Mouse (Mus musculus) neural tube, embryonic 15.5 days (tissue): ENCODE results near the gene Ccdc184. TPM values are rescaled to one million over a fixed set of nuclear protein-coding genes. Genes with fewer than 3 reads are reported as not detected.

ENCODE experiments used
- ATAC-seq: fragments of 200-750 bp; cut with Nextera tagmentation; 2 replicates; pipeline ENCODE4 v1.8.0; 2017; ENCODE audit warnings: mild to moderate bottlenecking, moderate TSS enrichment, moderate library complexity; ENCODE audit not compliant: low FRiP score
- H3K27ac ChIP-seq: fragments of 300-500 bp; sonication (generic); replicated peaks from 2 replicates; pipeline ENCODE4 v1.5.1; 2015; ENCODE audit warnings: mild to moderate bottlenecking, inconsistent platforms
- H3K27me3 ChIP-seq: fragments of 300-500 bp; sonication (generic); replicated peaks from 2 replicates; pipeline ENCODE4 v1.6.1; 2015; ENCODE audit warnings: inconsistent platforms
- H3K36me3 ChIP-seq: fragments of 300-500 bp; sonication (generic); 2 replicates; pipeline ENCODE4 v1.6.1; 2015; ENCODE audit warnings: inconsistent platforms
- H3K4me1 ChIP-seq: fragments of 300-500 bp; sonication (generic); 2 replicates; pipeline ENCODE4 v1.6.1; 2015; ENCODE audit warnings: inconsistent platforms
- H3K4me2 ChIP-seq: fragments of 300-500 bp; sonication (generic); 2 replicates; pipeline ENCODE4 v1.6.1; 2015; ENCODE audit warnings: inconsistent platforms, mild to moderate bottlenecking, moderate library complexity
- H3K4me3 ChIP-seq: fragments of 300-500 bp; sonication (generic); replicated peaks from 2 replicates; pipeline ENCODE4 v1.5.1; 2015; ENCODE audit warnings: mild to moderate bottlenecking, inconsistent platforms
- H3K9ac ChIP-seq: fragments of 300-500 bp; sonication (generic); replicated peaks from 2 replicates; pipeline ENCODE4 v1.6.1; 2015; ENCODE audit warnings: mild to moderate bottlenecking, inconsistent platforms
- H3K9me3 ChIP-seq: fragments of 300-500 bp; sonication (generic); replicated peaks from 2 replicates; pipeline ENCODE4 v1.6.1; 2016; ENCODE audit warnings: inconsistent platforms
- WGBS: fragments of 180-500 bp; shearing (Covaris S2); methylation state at CpG from one replicate; pipeline ENCODE4 v1.1.7; 2015; ENCODE audit warnings: mixed read lengths; 5-methylcytosine and 5-hydroxymethylcytosine counted together
- polyA plus RNA-seq: library from polyadenylated mRNA; unstranded; fragments of >200 nt; fragmentation: Nextera tagmentation; extraction: Ambion mirVana; gene quantifications from 2 replicates; pipeline ENCODE4 v1.2.1, GENCODE M21; 2015

Gene Ccdc184
- polyA plus RNA-seq, result 98.5 and 116 TPM in 2 replicates

DNA sequence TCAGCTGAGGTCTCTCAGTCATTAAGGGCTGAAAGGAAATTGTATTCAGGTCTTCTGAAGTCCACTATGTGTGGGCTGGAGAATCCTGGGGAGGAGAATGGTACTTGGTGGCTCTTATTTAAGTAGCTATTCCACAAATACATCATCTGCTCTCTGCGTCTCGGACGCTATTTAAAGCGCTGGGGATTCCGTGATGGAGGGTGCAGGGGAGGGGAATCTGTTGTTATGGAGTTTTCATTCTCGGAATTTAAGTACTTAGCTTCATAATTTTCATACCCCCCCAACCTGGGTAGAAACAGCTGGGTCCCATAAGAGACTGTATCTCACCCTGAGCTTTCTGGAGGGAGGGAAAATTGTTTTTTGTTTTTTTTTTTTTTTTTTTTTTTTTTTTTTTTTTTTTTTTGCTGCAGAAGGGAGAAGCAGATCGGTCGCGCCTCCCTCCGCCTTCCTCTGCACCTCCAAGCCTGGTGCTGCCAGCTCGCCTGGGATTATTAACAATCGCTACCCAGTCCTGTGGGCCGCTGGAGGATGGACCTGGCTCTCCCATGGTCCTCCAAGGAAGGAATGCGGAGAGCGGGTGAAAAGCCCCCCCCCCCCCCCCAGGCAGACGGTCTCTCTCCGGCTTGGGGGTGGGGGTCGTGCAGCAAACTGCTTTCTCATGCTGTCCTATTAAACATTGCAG is at the start of gene Ccdc184:
TSS of gene Ccdc184 (plus strand) at position 196 of the 682 bp plus-strand sequence.
- H3K9me3 ChIP-seq, result no peaks in the 10 kb centered on the region
- peak within 1 kb of the TSS; percentile 63 for H3K4me2 ChIP-seq
- peaks cover 47% of the 10 kb centered on the region for H3K4me1 ChIP-seq
- peak within 1 kb of the TSS; percentile 66 for H3K4me3 ChIP-seq
- H3K36me3 ChIP-seq, result no peaks in the 10 kb centered on the region
- peak within 1 kb of the TSS; percentile 94 for H3K27ac ChIP-seq
- peak within 1 kb of the TSS; percentile 70 for H3K9ac ChIP-seq
- H3K27me3 ChIP-seq, result peaks cover 9% of the 10 kb centered on the region; the same call in 1 of the 2 replicates
- ATAC-seq, result peak; percentile 80
- 1% methylated on average over 18 of the region's 18 CpGs for WGBS

DNA sequence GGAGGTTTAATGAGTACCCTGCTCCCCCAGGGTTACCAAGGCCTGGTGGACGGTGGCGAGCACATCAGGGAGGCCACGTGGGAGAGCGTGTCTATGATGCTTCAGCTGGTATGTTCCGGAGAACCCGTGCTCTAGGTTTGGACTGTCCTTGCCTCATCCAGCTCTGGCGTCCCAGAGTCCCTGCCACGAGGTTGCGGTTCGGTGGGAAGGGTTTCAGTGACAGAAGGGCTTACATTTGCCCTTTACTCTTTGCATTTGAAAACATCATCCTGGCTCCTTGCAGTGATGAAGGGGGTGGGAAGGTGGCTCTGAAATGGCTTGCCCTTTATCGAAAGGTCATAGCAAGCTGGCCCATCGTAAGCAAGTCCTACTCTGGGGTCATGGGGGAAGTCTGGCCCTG is 47.6 kb upstream of the Ccdc184 start:
- Histone ChIP-seq H3K36me3 (peaks cover 91% of the 10 kb centered on the region), H3K4me3 (no peak overlapping the region), H3K27me3 (no peaks in the 10 kb centered on the region), H3K9ac (no peak overlapping the region), H3K4me1 (no peaks in the 10 kb centered on the region), H3K27ac (no peak overlapping the region), H3K9me3 (no peaks in the 10 kb centered on the region), H3K4me2 (no peak overlapping the region)
- WGBS, result 75% methylated on average over 12 of the region's 12 CpGs
- no peak for ATAC-seq

DNA sequence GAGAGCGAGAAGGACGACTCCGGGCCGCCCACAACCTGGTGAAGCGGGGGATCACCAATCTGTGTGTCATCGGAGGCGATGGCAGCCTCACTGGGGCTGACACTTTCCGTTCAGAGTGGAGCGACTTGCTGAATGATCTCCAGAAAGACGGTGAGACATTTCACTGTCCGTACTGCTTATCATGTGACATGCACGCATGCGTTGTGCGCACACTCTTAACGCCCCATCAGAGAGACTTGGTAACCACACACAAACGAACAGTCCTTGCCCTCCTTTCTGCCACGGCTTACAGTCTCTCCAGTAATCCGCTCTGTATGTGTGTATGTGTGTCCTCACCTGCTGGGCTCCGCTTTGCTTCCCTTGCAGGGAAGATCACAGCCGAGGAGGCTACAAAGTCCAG is 46.1 kb upstream of the Ccdc184 start:
- Histone ChIP-seq H3K27ac (no peak overlapping the region), H3K36me3 (peaks cover 91% of the 10 kb centered on the region), H3K27me3 (no peaks in the 10 kb centered on the region), H3K9ac (no peak overlapping the region), H3K4me2 (no peak overlapping the region), H3K4me1 (no peaks in the 10 kb centered on the region), H3K4me3 (no peak overlapping the region), H3K9me3 (no peaks in the 10 kb centered on the region)
- 95% methylated on average over 20 of the region's 20 CpGs for WGBS
- ATAC-seq, result no peak

DNA sequence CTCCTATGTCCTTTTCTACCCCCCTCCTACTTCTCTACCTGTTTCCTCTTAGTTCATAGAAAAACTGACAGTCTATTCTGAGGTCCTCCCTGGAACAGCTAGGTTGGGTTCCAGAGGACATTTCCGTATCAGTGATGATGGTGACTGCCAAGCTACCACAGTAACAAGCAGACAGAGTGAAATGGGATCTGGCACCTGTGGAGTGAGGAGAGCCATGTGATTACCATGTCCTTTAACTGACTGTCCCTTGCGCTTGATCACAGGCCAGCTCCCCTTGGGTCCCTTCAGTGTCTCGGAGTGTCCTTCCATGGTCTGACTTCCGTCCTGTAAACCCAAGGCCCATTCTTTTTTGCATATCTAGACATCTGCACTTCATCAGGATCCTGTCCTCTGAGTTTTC is 36.0 kb upstream of the Ccdc184 start:
- H3K4me3 ChIP-seq, result no peak overlapping the region
- H3K36me3 ChIP-seq, result peaks cover 94% of the 10 kb centered on the region
- no peak overlapping the region for H3K27ac ChIP-seq
- no peaks in the 10 kb centered on the region for H3K9me3 ChIP-seq
- ATAC-seq, result no peak
- H3K9ac ChIP-seq, result no peak overlapping the region
- H3K4me2 ChIP-seq, result no peak overlapping the region
- no peaks in the 10 kb centered on the region for H3K4me1 ChIP-seq
- 96% methylated on average over 4 of the region's 4 CpGs for WGBS
- no peaks in the 10 kb centered on the region for H3K27me3 ChIP-seq

DNA sequence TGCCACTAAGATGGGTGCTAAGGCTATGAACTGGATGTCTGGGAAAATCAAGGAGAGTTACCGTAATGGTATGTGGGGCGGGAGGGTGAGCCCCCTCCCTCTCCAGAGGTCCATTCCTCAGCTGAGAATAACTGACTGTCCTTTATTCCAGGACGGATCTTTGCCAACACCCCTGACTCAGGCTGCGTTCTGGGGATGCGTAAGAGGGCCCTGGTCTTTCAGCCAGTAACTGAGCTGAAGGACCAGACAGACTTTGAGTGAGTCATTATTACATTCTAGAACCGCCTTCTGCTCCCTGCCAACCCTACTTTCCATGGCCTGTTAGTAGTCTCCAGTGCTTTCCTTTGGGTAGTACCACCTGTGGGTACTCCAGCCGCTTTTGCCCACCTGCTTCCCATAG is 35.5 kb upstream of the Ccdc184 start:
- Histone ChIP-seq H3K4me2 (no peak overlapping the region), H3K9me3 (no peaks in the 10 kb centered on the region), H3K4me1 (no peaks in the 10 kb centered on the region), H3K27me3 (no peaks in the 10 kb centered on the region), H3K9ac (no peak overlapping the region), H3K36me3 (peaks cover 94% of the 10 kb centered on the region), H3K27ac (no peak overlapping the region), H3K4me3 (no peak overlapping the region)
- no peak for ATAC-seq
- WGBS, result 96% methylated on average over 7 of the region's 7 CpGs

DNA sequence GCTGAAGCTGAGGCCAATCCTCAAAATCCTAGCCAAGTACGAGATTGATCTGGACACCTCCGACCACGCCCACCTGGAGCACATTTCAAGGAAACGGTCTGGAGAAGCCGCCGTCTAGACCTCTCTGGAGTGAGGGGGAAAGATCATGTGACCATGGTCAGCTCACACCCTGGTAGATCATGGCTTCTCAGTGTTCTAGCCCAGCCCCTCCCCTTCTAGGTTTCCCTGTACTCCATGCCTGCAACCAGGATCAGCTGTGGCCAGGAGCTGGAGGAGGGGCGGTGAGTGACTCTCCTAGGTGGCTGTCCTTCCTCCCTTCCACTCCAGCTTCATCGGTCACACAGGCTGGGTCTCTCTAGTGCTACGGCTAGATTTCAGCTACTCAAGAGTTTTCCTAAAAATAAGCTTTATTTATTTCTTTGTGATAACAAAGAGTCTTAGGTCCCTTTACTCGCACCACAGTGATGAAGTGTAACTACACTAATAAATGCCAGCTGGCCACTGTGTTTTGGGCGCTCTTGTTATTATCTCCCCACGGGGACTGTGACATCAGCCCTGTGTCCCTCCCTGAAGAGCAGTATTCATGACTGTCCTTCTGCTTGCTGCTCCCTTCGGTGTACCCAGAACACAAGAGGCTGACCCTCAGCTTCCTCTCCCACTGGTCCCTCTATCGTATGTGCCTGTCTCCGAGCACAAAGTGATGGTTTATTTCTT is 34.9 kb upstream of the Ccdc184 start:
- Histone ChIP-seq H3K4me3 (no peak overlapping the region), H3K4me2 (no peak overlapping the region), H3K27me3 (no peaks in the 10 kb centered on the region), H3K4me1 (no peaks in the 10 kb centered on the region), H3K27ac (no peak overlapping the region), H3K9ac (no peak overlapping the region), H3K36me3 (peaks cover 94% of the 10 kb centered on the region), H3K9me3 (no peaks in the 10 kb centered on the region)
- 93% methylated on average over 15 of the region's 15 CpGs for WGBS
- no peak for ATAC-seq

DNA sequence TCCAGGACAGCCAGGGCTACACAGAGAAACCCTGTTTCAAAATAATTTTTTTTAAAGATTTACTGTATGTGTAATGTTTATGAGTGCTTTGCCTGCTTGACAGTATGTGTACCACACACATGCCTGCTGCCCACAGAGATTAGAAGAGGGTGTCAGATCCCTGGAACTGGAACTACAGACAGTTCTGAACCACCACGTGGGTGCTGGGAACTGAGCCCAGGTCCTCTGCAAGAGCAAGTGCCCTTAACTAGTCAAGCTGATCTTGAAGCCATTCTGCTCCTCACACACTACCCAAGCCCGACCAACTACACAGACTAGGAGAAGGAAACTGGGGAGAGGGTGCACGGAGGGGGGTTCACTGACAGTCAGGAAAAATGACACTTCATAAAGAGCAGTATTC is 33.5 kb upstream of the Ccdc184 start:
- Histone ChIP-seq H3K27me3 (no peaks in the 10 kb centered on the region), H3K4me2 (no peak overlapping the region), H3K9me3 (no peaks in the 10 kb centered on the region), H3K36me3 (peaks cover 90% of the 10 kb centered on the region), H3K9ac (no peak overlapping the region), H3K4me1 (no peaks in the 10 kb centered on the region), H3K4me3 (no peak overlapping the region), H3K27ac (no peak overlapping the region)
- WGBS, result 91% methylated on average over 3 of the region's 3 CpGs
- no peak for ATAC-seq

DNA sequence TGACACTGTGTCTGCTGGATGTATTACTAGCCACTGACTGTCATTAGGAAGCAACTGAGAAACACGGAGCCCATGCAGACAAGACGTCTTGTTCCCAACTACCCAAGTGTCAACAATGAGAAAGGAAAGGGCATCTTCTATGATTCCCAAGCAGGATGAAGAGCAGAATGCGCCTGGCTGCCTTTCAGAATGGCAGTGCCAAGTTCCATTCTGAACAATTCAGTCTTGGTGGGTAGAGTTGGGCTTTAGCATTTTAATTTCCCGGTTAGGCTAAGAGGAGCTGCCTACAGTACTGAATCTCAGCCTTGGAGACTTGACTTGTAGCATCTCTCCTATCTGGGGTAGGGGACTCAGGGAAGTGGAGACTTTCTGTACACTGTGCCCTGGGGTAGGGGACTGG is 32.9 kb upstream of the Ccdc184 start:
- Histone ChIP-seq H3K27me3 (no peaks in the 10 kb centered on the region), H3K4me2 (no peak overlapping the region), H3K36me3 (peaks cover 90% of the 10 kb centered on the region), H3K9ac (no peak overlapping the region), H3K27ac (peak overlapping the region; percentile 66), H3K4me1 (no peaks in the 10 kb centered on the region), H3K4me3 (no peak overlapping the region), H3K9me3 (no peaks in the 10 kb centered on the region)
- ATAC-seq, result no peak; the same call in 1 of the 2 replicates
- WGBS, result 78% methylated on average over 4 of the region's 4 CpGs

DNA sequence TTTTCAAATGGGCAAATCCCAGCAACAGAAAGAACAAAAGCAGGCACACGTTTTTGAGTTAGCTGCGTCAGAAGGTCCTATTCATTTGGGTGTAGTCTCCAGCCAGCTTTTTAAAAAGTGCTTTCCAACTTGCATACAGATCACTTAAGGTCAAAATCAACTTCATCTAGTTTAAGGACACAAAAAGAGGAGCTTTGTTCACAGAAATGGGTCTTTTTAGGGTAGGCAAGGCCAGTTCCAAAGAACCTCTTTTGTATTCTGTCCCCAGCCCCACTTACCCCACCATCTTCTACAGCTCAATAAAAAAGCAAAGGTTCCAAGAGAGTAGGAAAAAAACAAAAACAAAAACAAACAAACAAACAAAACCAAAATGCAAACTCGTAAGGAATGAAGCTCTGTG is 32.3 kb upstream of the Ccdc184 start:
- H3K4me3 ChIP-seq, result no peak overlapping the region
- H3K9ac ChIP-seq, result no peak overlapping the region
- ATAC-seq, result no peak
- peaks cover 92% of the 10 kb centered on the region for H3K36me3 ChIP-seq
- no peaks in the 10 kb centered on the region for H3K27me3 ChIP-seq
- H3K9me3 ChIP-seq, result no peaks in the 10 kb centered on the region
- H3K4me2 ChIP-seq, result no peak overlapping the region
- 70% methylated on average over 3 of the region's 3 CpGs for WGBS
- H3K27ac ChIP-seq, result peak overlapping the region; percentile 58
- H3K4me1 ChIP-seq, result no peaks in the 10 kb centered on the region

DNA sequence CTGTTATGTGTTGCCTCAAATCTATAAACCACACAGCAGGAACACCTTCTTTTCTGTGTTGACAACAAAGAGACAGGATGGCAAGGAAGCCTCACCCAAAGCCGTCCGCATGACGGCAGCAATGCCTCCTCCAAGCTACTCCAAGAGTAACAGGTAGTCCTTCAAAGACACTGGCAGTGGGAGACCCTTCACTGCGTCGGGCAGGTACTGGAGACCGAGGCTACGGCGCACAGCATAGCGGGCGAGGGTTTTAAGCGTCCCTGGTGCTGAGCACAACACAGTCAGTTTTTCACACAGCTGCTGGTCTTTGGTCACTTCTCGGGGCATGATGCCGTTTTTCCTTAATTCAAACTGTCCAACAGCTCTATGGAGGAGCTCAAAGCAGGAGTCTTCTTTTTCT is 31.3 kb upstream of the Ccdc184 start:
- H3K4me2 ChIP-seq, result no peak overlapping the region
- no peak overlapping the region for H3K9ac ChIP-seq
- WGBS, result 95% methylated on average over 13 of the region's 13 CpGs
- no peaks in the 10 kb centered on the region for H3K9me3 ChIP-seq
- H3K36me3 ChIP-seq, result peaks cover 92% of the 10 kb centered on the region
- H3K27ac ChIP-seq, result no peak overlapping the region
- no peaks in the 10 kb centered on the region for H3K27me3 ChIP-seq
- ATAC-seq, result no peak
- H3K4me1 ChIP-seq, result no peaks in the 10 kb centered on the region
- no peak overlapping the region for H3K4me3 ChIP-seq

DNA sequence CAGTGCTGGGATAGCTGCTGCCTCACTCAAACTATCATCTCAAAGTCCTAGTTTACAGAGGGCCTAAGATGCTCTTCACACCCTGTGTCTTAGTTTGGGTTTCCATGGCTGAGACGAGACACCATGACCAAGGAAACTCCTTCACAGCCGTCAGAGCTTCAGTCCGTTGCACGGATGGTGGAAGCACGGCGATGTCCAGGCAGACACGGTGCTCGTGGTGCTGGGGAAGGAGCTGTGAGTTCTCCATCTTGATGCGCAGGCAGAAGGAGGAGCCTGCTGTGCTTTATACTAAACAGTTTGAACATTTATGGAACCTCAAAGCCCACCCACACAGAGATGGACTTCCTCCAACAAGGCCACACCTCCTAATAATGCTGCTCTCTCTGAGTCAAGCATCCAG is 30.1 kb upstream of the Ccdc184 start:
- no peak overlapping the region for H3K27ac ChIP-seq
- 94% methylated on average over 9 of the region's 9 CpGs for WGBS
- H3K27me3 ChIP-seq, result no peaks in the 10 kb centered on the region
- no peaks in the 10 kb centered on the region for H3K4me1 ChIP-seq
- no peak for ATAC-seq
- H3K4me3 ChIP-seq, result no peak overlapping the region
- H3K36me3 ChIP-seq, result peaks cover 91% of the 10 kb centered on the region
- H3K4me2 ChIP-seq, result no peak overlapping the region
- H3K9ac ChIP-seq, result no peak overlapping the region
- no peaks in the 10 kb centered on the region for H3K9me3 ChIP-seq

DNA sequence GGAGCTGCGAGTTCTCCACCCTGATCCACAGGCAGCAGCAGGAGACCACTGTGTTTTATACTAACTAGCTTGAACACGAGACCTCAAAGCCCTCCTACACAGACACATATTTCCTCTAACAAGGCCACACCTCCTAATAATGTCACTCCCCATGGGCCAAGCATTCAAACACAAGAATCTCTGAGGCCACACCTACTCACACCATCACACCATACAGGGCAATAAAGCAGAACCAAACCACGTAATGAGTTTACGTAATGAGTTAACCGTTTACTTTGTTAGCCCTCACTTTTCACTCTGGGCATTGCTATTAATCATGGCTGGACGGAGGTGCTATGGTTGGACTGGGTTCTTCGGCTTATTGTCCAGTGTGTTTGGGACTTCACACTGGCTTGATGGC is 27.2 kb upstream of the Ccdc184 start:
- H3K27me3 ChIP-seq, result no peaks in the 10 kb centered on the region
- 62% methylated on average over 7 of the region's 7 CpGs for WGBS
- peaks cover 69% of the 10 kb centered on the region for H3K36me3 ChIP-seq
- no peak overlapping the region for H3K4me3 ChIP-seq
- H3K27ac ChIP-seq, result no peak overlapping the region
- ATAC-seq, result no peak
- no peak overlapping the region for H3K9ac ChIP-seq
- no peak overlapping the region for H3K4me2 ChIP-seq
- no peaks in the 10 kb centered on the region for H3K9me3 ChIP-seq
- H3K4me1 ChIP-seq, result peaks cover 8% of the 10 kb centered on the region
